Mouse (Mus musculus): ENCODE data around the gene Rnf40. TPM values are rescaled to one million over a fixed set of nuclear protein-coding genes. Genes with fewer than 3 reads are reported as not detected.
A peak's percentile ranks its signal among the peaks of the same experiment; 100 is the strongest.
"Not testable (repeated sequence)": the region's sequence is repeated elsewhere in the genome, so short reads cannot be mapped to it uniquely, and the experiment has no call there.

Gene Rnf40
- polyA plus RNA-seq, 3 experiments from 2014 or later = 24.0 to 30.6 (median 29.7) TPM

DNA sequence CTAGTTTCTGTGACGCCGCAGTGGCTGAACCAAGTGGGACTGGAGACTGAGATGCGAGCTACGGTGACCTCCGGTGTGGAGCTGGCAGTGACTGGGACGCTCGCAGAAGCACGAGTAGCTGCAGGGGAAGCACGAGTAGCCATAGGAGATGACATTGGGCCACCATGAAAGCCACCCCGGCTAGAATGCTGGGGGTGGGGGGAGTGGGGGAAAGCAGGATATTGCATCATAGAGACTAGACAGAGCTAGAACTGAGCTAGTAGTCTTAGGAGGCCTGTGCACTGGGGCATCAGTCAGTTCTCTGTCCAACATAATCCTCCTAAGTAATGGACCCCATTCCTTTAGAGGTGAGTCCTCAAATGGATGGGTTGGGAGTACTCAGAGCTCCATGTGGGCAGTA, 15.7 kb downstream of the Rnf40 start:
- no peak for ATAC-seq

DNA sequence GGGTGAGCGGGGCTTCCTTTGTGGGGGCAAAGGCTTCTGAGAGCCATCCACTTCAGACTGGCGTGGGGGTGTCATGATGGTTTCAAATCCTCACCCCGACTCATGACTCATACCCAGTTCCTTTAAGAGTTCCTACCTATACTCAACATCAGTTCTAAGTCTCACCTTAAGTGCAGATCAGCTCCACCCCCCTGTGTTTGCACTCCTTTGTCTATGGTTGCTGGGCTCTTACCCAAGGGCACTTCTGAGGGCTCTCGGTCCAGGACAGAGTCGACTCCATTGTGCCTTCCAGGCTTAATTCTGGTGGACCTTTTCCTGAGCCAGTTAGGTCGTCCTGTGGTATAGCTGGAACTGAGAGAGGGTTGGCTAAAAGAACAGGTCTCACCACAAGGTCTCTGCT, 18.6 kb downstream of the Rnf40 start:
- ATAC-seq = no peak

DNA sequence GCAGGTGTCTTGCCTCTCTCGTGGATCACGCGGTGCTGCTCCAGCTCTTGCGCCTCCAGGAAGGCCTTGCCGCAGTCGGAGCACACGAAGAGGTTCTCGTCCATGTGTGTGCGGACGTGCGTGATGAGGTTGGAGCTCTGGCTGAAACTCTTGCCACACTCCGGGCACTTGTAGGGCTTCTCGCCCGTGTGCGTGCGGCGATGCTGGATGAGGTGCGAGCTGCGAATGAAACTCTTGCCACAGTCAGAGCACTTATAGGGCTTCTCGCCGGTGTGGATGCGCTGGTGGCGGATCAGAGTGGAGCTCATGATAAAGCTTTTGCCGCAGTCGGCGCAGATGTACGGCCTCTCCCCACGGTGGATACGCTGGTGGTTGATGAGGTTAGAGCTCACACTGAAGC, 22.4 kb downstream of the Rnf40 start:
- no peak for ATAC-seq

DNA sequence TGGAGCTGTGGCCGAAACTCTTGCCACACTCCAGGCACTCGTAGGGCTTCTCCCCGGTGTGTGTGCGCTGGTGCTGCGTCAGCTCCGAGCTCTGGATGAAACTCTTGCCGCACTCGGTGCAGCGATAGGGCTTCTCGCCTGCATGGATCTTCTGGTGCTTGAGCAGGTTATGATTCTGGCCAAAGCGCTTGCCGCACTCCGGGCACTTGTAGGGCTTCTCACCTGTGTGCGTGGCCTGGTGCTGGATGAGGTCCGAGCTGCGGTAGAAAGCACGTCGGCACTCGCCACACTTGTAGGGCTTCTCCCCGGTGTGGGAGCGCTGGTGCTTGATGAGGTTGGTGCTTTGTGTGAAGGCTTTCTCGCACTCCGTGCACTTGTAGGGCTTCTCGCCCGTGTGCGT, 23.0 kb downstream of the Rnf40 start:
- no peak for ATAC-seq

DNA sequence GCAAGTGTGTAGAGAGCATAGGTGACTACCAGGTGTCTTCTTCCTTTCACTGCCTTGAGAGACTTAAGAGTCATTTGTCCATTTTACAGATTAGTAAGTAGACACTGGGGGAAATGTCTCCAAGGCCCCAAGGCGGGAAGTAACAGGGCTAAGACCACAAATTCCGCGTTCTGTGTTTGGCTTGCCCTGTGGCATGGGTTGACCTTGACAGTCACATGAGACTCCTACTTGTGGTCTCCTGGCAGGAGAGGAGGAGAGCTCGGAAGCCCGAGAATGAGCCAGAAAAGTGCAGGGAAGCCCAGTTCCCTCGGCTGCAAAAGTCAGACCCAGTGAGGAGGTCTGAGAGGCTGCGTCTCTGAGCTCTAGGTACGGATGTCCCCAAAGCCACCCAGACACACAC, 24.9 kb downstream of the Rnf40 start:
- no peak for ATAC-seq

DNA sequence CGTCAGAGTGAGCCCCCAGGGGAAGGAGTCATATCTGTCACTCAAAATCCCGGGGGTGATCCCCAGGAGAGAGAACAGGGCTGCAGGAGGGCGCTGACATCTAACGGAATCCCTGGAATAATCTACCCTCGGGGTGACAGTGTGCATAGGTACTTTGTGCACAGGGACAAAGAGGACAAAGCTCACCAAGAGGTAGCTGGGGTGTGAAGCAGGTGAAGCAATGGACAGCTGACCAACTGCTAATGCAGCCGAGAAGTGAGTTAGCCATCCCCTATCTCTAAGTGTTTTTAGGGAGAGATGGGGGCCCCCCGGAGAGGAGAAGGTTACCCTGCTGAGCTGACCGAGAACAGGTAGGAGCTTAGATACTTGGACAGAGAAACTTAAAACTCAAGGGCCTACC, 25.5 kb downstream of the Rnf40 start:
- ATAC-seq = no peak

DNA sequence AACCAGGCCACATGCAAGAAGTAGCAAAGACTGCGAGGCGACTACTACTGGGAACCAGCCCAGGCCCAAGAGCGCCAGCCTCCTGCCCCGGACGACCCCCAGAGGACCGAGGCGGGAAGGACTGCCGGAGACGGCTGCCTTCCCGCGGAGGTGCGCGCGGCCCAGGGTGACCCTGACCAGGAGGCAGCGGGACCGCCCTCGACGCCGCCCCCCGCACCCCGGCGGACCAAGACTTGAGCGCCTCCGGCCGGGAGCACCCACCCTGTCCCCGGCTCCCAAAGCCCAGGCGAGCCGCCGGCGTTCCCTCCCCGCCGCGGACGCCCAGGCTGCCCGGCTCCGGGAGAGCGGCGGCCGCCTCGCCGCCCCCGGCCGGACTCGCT, 25.9 kb downstream of the Rnf40 start:
- no peak for ATAC-seq

DNA sequence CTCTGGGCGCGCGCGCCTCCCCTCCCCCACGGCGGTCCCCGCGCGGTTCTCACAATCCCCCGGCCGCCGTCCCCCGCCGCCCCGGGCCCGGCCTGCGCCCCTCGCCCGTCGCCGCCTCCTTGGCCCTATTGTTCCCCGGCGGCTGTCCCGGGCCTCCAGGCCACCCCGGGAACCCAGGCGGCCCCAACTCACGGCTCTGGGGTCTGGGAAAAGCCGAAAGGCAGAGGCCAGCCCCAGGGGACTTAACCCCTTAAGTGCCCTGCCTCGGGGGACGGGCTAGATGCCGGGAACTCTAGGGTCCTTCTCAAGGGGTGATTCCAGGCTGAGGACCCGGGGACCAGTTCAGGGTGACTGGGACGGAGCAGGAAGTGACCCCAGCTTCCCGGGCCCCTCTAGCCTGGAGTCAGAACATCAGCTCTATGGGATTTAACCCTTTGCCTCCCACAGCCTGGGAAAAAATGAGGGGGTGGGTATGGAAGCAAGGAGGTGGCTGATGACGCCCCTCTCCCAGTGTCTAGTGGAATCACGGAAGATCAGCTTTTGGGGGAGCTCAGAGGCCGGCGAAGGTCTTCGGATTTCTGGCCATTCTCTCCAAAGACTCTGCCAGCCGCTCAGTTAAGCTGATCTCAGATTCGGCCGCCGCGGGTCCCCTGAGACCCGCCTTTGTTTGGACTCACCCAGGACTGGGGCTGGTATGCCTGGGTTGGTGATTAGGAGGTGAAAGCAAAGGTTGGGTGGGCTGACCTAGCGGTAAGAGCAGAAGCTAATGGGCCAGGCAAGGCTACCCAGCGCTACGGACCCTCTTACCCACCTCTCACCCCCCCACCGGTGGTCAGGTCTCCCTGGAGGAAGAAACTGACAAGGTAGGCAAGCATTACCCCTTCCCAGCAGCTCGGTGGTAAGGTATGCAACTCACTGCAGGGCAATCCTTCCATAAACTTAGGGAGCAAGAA, 26.6 kb downstream of the Rnf40 start, which contains the start of gene Zfp629:
Zfp629 (minus strand) TSS at position 907 of the 953 bp plus-strand sequence.
- no peak for ATAC-seq

DNA sequence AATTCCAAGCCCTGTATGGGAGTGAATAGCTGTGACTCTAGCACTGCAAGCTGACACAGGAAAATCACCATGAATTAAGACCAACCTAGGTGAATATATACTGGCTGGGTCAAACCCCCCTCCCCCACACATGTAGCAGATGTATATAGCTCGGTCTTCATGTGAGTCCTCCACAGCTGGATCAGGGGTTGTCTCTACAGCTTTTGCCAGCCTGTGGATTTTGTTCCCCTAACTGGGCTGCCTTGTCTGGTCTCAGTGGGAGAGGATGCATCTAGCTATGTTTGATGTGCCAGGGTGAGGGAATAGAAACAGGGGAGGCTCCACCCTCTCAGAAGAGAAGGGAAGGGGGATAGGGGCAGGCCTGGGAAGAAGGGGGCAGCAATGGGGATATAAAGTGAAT, 27.8 kb downstream of the Rnf40 start:
- no peak for ATAC-seq

DNA sequence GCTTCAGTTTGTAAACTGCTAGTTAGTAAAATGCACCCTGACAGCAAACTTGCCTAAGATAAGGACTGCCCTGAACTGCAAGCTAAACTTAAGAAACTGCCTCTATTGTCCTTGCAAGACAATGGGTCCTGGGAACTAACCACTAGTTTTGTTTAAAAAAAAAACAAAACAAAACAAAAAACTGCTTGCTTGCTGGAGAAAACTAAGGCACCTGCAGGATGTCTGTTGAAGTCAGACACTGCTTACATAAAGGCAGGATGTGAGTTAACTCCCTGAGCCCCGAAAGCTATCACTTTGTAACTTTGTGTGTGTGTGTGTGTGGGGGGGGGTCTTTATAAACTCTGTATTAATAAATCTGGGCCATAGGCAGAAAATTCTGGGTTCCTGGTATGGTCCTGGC, 28.3 kb downstream of the Rnf40 start:
- no peak for ATAC-seq

DNA sequence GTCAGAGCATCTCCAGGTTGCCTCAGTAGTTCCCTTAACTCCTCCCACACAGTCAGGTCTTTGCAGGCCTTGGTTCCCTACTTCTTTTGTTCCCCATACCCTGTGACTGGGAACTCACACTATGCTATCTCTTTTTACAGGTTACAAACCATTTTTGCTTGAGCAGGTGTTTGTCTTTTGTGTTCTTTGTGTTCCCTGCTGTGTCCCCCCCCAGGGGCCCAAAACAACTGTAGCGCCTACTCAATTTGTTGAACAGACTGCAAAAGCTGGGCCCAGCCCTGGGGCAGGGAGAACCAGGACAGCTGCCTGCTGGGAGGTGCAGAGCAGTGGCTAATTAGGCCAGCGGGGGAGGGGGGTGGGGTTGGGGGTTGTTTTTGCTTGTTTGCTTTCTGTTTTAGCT, 29.4 kb downstream of the Rnf40 start:
- no peak for ATAC-seq

DNA sequence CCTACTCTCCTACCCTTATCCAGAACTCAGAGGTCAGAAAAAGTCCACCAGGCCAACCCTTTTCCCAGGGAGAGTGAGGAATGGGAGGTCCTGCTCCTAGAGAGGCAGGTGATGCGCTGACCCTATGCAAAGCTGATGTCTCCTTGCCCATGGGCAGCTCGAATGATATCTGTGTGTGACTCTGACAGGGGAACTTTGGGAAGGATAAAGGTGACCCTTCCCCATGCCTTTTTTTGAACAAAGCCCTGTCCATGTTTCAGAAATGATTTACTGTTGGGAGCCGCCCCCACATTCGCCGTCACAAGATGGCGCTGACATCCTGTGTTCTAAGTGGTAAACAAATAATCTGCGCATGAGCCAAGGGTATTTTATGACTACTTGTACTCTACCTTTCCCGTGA, 29.8 kb downstream of the Rnf40 start:
- ATAC-seq = not testable (repeated sequence)

DNA sequence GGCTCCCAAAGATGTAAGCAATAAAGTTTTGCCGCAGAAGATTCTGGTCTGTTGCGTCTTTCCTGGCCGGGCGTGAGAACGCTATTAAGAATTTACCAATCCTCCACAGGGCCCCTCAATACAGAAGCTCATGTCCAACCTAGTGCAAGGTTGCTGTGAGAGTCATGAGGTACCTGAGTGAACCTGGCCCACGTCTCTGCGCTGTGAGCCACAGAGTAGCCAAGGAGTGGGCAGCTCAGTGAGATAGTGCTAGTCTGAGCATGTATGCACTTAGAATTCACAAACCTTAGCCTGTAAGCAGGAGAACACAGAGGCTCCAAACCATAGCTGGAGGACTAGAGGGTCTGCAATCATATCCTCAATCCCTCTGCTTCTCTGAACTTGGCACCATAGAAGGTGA, 37.5 kb downstream of the Rnf40 start:
- ATAC-seq = no peak

DNA sequence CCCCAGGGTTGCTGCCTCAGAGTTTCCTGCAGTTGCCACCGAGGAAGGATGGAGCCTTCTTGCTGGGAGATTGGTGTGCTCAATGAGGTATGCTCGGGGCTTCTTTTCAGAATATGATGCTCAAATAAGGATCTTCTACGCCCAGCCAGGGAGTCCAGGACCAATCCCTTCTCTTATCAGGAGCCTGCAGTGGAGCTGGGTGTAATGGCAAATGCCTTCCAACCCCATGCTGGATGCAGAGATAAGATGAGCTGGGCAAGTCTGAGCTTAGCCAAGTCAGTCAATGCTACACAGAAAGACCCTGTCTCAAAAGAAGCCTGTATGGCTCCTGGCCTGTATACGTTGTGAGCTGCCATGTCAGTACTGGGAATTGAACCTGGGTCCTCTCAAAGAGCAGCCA, 37.9 kb downstream of the Rnf40 start:
- no peak for ATAC-seq

DNA sequence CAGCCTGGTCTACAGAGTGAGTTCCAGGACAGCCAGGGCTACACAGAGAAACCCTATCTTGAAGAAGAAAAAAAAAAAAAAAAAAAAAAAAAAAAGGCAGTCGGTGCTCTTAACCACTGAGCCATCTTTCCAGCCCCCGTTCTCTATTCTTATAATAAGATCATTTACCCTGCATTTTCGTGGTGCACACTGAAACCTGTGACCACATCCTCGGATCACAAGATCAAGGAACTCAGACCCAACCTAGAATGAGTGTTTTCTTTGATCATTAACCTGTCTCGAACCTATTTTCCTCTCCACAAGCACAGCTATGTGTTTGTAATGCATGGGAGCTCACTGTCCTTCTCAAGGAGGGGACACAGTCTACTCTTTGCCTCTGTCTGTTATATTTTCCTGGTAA, 40.1 kb downstream of the Rnf40 start:
- ATAC-seq = peak; percentile 97

DNA sequence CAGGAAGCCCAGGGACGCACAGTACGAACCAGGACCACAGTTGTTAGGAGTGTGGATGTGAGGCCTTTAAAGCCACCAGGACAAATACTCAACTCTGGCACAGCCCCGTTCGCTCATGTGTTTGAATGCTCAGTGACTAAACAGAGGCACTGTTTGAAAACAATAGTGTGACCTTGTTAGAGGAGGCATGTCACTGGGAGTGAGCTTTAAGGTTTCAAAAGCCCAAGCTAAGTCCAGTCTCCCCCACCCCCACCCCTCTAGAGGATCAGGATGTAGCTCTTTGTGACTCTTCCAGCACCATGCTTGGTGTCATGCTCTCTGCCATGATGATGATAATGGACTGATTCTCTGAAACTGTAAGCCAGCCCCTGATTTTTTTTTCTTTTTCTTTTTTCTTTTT, 42.8 kb downstream of the Rnf40 start:
- ATAC-seq = no peak

DNA sequence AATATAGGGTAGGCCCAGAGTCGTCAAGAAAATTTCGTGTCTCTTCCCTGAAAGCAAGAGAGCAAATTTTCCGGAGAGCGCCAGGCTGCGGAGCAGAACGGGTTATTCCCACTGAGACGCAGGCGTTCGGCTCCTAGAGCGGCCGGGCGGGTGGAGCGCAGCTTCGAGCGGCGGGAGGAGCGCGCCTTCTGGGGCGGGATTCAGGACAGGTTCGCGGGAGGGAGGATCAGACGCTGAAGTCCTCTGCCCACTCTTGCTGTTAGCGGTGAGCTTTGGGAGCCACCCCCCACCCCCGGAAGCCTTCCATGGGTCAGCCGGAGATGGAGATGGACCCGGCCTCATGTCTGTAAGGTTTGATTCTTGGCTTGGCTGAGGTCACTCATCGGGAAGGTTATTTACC, 48.4 kb downstream of the Rnf40 start:
- ATAC-seq = no peak

DNA sequence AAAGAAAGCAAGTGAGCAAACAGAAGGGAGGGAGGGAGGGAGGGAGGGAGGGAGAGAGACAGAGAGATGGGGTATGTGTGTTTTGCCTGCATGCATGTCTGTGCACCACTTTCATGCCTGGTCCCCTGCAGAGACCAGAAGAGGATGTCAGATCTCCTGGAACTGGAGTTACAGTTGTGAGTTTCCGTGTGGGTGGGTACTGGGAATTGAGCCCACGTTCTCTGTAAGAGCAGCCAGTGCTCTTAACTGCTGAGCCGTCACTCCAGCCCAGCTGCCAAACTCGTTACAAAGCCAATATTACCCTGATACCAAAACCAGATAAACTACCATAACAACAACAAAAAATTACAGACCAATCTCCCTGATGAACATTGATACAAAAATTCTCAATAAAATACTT, 52.7 kb downstream of the Rnf40 start:
- ATAC-seq = no peak

DNA sequence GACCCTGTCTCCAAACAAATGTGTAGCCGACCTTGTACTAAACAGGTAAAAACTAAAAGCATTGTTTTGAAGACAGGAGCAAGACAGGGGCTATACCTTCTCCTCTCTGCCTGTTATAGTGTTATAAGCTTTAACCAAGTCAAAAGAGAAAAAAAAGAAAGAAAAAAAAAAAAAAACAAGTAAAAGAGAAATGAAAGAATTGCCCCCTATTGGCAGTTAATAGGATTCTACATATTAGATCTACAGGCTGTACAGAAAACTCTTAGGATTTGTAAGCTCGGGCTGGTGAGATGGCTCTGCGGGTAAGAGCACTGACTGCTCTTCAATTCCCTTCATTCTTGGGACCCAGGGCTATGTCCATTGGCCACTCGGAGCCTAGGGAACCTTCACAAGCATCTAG, 53.7 kb downstream of the Rnf40 start:
- no peak for ATAC-seq

DNA sequence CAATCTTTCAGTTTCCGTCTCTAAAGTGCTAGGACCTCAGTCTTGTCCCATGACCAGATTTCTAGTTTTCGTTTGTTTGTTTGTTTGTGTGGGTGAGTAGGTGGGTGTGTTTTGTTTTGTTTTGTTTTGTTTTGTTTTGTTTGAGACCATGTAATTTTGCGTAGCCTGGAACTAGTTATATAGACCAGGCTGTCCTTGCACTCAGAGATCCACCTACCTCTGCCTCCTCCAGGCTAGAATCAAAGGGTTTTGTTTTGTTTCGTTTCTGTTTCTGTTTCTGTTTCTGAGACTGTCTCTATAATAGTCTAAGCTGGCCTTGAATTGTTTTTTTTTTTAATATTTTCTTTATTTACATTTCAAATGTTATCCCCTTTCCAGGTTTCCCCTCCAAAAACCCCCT, 57.8 kb downstream of the Rnf40 start:
- ATAC-seq = peak; percentile 82

DNA sequence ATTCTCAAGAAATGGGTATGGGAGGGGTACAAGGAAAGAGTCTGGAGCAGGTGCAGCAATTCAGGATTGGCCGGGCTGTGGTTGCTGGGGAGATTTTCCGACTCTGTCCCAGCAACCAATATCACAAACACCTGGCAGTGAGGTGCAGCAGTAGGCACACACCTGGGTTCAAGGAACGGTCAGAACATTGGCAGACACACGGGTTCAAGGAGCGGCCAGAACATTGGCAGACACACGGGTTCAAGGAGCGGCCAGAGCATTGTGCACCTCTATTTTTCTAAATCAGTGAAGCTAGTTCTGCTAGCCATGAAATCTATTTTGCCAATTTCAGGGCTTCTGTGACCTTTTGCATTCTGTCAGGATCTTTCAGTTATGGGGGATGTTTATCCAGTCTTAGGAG, 59.0 kb downstream of the Rnf40 start:
- not testable (repeated sequence) for ATAC-seq

DNA sequence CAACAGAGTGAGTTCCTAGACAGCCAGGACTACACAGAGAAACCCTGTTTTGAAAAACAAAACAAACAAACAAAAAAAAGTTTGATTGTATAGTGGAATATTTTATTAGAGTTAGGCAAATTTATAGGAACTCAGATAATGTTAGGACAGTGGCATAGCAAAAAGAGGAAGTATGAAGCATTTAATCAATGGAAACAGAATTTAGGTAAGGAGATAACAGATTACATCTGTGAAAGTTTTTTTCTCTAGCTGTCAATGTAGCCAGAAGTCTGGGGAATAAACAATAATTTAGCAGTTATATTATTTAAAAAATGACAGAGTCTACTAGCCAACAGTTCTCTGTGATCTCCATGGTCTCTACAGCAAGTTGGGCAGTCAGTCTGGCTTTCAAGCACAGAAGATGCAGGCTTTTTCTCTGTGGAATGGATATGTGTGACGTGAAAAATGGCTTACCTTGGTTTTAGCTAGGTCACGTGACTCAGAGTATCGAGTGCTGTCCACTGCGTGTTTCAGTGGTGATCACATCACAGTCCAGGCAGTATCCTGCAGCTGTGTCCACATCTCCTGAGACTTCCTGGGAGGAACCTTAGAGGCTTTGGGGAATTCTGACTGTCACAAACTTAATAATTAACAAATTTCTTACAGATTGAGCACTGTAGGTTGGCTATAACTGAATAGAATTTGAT, 60.1 kb downstream of the Rnf40 start:
- ATAC-seq = no peak

DNA sequence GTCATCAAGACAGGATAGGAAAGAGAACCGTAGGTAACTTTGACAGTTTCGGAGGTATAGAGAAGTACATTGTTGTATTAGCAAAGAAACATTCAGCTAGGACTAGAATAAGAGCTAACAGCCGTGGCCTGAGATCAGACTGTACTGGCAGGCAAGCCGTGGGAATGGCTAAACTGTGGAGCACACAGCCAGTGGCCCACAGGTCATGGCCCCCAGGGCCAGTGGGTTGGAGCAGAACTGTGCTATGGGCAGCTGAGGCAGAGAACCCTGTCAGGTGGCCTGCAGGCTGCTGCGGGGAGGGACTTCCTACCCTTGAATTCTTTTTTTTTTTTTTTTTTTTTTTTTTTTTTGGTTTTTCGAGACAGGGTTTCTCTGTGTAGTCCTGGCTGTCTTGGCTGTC, 60.6 kb downstream of the Rnf40 start:
- no peak for ATAC-seq

DNA sequence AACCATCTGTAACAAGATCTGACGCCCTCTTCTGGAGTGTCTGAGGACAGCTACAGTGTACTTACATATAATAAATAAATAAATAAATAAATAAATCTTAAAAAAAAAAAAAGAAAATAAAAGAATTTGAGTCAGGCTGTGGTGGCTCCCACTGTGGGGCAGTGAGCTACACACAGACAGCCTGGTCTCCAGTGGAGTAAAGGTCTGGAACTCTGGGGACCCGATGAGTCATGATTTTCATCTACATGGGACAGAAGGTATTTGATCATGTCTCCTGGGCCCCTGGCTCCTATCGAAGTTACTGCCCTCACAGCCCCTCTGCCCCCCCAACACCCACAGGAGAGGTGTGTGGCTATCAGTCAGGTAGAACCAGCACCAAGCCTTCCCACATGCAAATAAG, 63.1 kb downstream of the Rnf40 start:
- ATAC-seq = no peak

All from inflammation-experienced regulatory T-cells, adult 6 months (primary cell).